Mouse (Mus musculus) thymus, postnatal 0 days (tissue): Measurements from ENCODE around the gene Cideb. TPM values are rescaled to one million over a fixed set of nuclear protein-coding genes. Genes with fewer than 3 reads are reported as not detected.

Source experiments
- DNase-seq: peaks from one replicate; pipeline ENCODE4 v3.0.0-alpha.2; 2015; ENCODE audit warnings: low spot score
- polyA plus RNA-seq: library from polyadenylated mRNA; unstranded; fragments of >200 nt; fragmentation: Nextera tagmentation; extraction: Ambion mirVana; gene quantifications from 2 replicates; pipeline ENCODE4 v1.2.1, GENCODE M21; 2015

Cideb gene
- 0.14 TPM in 1 of 2 replicates, not detected in the other for polyA plus RNA-seq

GRCm38 (mm10) chr14:55758363-55758784 is at the start of gene Cideb:
Gene Cideb, minus strand, starts transcription at chr14:55758458.
- DNase-seq: peak; percentile 46

- DNase-seq: no peak
Measured at GRCm38 (mm10) chr14:55795380-55796163, 37.3 kb upstream of the Cideb start.

GRCm38 (mm10) chr14:55793946-55794345 is 35.7 kb upstream of the Cideb start:
- no peak for DNase-seq

- DNase-seq: no peak
Measured at GRCm38 (mm10) chr14:55793461-55793860, 35.2 kb upstream of the Cideb start.

GRCm38 (mm10) chr14:55788256-55789050 is 30.2 kb upstream of the Cideb start, which contains the start of gene Ripk3:
Gene Ripk3, minus strand, starts transcription at chr14:55788865.
- peak; percentile 85 for DNase-seq

- no peak for DNase-seq
Measured at GRCm38 (mm10) chr14:55787731-55788130, 29.5 kb upstream of the Cideb start.

- DNase-seq: peak; percentile 40
Measured at GRCm38 (mm10) chr14:55785195-55785594, 26.9 kb upstream of the Cideb start.

GRCm38 (mm10) chr14:55783958-55784235 is 25.6 kb upstream of the Cideb start, which contains the start of gene Adcy4:
Gene Adcy4, minus strand, starts transcription at chr14:55784095.
- no peak for DNase-seq

- no peak for DNase-seq
Measured at GRCm38 (mm10) chr14:55783171-55783957, 25.1 kb upstream of the Cideb start.

- DNase-seq: no peak
Measured at GRCm38 (mm10) chr14:55782361-55782960, 24.2 kb upstream of the Cideb start.

GRCm38 (mm10) chr14:55781310-55781709 is 23.1 kb upstream of the Cideb start:
- DNase-seq: peak; percentile 78

GRCm38 (mm10) chr14:55780736-55781135 is 22.5 kb upstream of the Cideb start:
- DNase-seq: no peak

- DNase-seq: no peak
Measured at GRCm38 (mm10) chr14:55779656-55780055, 21.4 kb upstream of the Cideb start.

GRCm38 (mm10) chr14:55778686-55779085 is 20.4 kb upstream of the Cideb start:
- DNase-seq: no peak

- no peak for DNase-seq
Measured at GRCm38 (mm10) chr14:55777806-55778205, 19.5 kb upstream of the Cideb start.

- no peak for DNase-seq
Measured at GRCm38 (mm10) chr14:55777176-55777575, 18.9 kb upstream of the Cideb start.

GRCm38 (mm10) chr14:55776711-55777110 is 18.5 kb upstream of the Cideb start:
- DNase-seq: no peak

- no peak for DNase-seq
Measured at GRCm38 (mm10) chr14:55769087-55769703, 10.9 kb upstream of the Cideb start.

GRCm38 (mm10) chr14:55768555-55768954 is 10.3 kb upstream of the Cideb start:
- DNase-seq: no peak

GRCm38 (mm10) chr14:55767519-55768414 is 9.5 kb upstream of the Cideb start:
- DNase-seq: no peak
